Comparison of ENCODE assay signal across 8 mouse cellular contexts in the genomic region with DNA sequence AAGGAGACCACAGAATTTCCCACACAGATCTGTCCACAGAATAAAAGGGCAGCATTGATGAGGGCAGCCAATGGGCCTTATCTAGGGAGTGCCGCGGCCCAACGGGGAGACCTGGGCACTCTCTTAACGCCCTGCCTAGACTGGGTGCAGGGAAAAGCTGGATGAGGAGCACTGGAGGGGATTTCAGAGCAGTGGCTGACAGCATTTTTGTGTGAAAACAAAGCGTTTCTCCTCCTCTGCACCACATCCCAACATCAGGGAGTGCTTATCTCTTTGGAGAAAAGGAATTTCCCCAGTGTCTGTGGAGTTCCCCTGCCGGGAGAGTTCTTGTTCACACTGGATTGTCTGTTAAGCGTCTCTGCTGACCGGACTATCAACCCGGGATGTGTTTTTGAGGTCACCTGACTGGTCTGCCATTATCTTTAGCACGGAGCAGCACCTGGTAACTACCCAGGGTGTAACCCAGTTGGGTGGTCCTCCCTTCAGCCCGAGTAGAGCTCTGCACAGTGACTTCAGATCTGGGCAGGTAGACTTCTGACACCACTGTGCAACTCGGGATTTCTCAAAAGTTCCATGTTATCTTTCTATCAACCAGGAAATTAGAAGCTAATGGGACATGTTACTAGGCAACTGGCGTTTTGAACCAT. TPM values are rescaled to one million over a fixed set of nuclear protein-coding genes. Genes with fewer than 3 reads are reported as not detected.
A peak's percentile ranks its signal among the peaks of the same experiment; 100 is the strongest.
DNase-seq lines count a peak whose midpoint lies in the region; ATAC-seq lines count a peak whose summit lies in the region.

No protein-coding gene starts in this region.

- H3K9ac ChIP-seq in kidney, embryonic 14.5 days (ENCODE audit: low read depth, low read length), result no peak overlapping the region
- H3K9ac ChIP-seq in embryonic facial prominence, embryonic 15.5 days, result no peak overlapping the region
- H3K9ac ChIP-seq in limb, embryonic 15.5 days, result no peak overlapping the region
- H3K9ac ChIP-seq in stomach, embryonic 15.5 days, result no peak overlapping the region

- no peaks in the 10 kb centered on the region for H3K36me3 ChIP-seq in kidney, embryonic 14.5 days (ENCODE audit: control insufficient read depth, insufficient read depth, low read length)
- no peaks in the 10 kb centered on the region for H3K36me3 ChIP-seq in embryonic facial prominence, embryonic 15.5 days
- no peaks in the 10 kb centered on the region for H3K36me3 ChIP-seq in limb, embryonic 15.5 days
- H3K36me3 ChIP-seq in stomach, embryonic 15.5 days, result no peaks in the 10 kb centered on the region

- H3K4me1 ChIP-seq in kidney, embryonic 14.5 days (ENCODE audit: control insufficient read depth, insufficient read depth, low read length), result peaks cover 7% of the 10 kb centered on the region; the same call in 1 of the 2 replicates
- H3K4me1 ChIP-seq in embryonic facial prominence, embryonic 15.5 days, result 0 out of 2 replicates have a peak, but pooled peaks cover 5% of the 10 kb centered on the region
- H3K4me1 ChIP-seq in limb, embryonic 15.5 days, result peaks cover 7% of the 10 kb centered on the region; the same call in 1 of the 2 replicates
- H3K4me1 ChIP-seq in stomach, embryonic 15.5 days, result peaks cover 9% of the 10 kb centered on the region

- WGBS in kidney, embryonic 14.5 days, result 9% methylated on average over 13 of the region's 13 CpGs
- 5% methylated on average over 13 of the region's 13 CpGs for WGBS in embryonic facial prominence, embryonic 15.5 days
- WGBS in limb, embryonic 15.5 days, result 8% methylated on average over 13 of the region's 13 CpGs
- 6% methylated on average over 13 of the region's 13 CpGs for WGBS in stomach, embryonic 15.5 days

- ATAC-seq in kidney, embryonic 14.5 days (ENCODE audit: low FRiP score, low TSS enrichment), result peak; percentile 58; the same call in 1 of the 2 replicates
- no peak; the same call in 1 of the 2 replicates for ATAC-seq in embryonic facial prominence, embryonic 15.5 days (ENCODE audit: insufficient number of reproducible peaks, low FRiP score, low TSS enrichment, low read depth)
- ATAC-seq in limb, embryonic 15.5 days (ENCODE audit: insufficient number of reproducible peaks, low FRiP score, low TSS enrichment, low read depth), result no peak
- ATAC-seq in stomach, embryonic 15.5 days (ENCODE audit: insufficient read depth, low FRiP score, low read depth), result peak; percentile 67
- ATAC-seq in CD4-positive, CD25-positive, alpha-beta regulatory T cell, adult 4 months, result no peak

- H3K4me3 ChIP-seq in kidney, embryonic 14.5 days (ENCODE audit: low read length), result no peak overlapping the region
- H3K4me3 ChIP-seq in embryonic facial prominence, embryonic 15.5 days (replicated peaks), result no peak overlapping the region
- no peak overlapping the region for H3K4me3 ChIP-seq in limb, embryonic 15.5 days
- no peak overlapping the region for H3K4me3 ChIP-seq in stomach, embryonic 15.5 days (replicated peaks)

- H3K9me3 ChIP-seq in kidney, embryonic 14.5 days (ENCODE audit: control insufficient read depth, low read length), result no peaks in the 10 kb centered on the region
- 0 out of 2 replicates have a peak, but pooled peaks cover 4% of the 10 kb centered on the region for H3K9me3 ChIP-seq in embryonic facial prominence, embryonic 15.5 days (replicated peaks)
- H3K9me3 ChIP-seq in limb, embryonic 15.5 days, result no peaks in the 10 kb centered on the region
- H3K9me3 ChIP-seq in stomach, embryonic 15.5 days, result no peaks in the 10 kb centered on the region

- no peak overlapping the region for H3K27ac ChIP-seq in kidney, embryonic 14.5 days (ENCODE audit: low read depth, low read length)
- H3K27ac ChIP-seq in embryonic facial prominence, embryonic 15.5 days (replicated peaks), result no peak overlapping the region
- no peak overlapping the region for H3K27ac ChIP-seq in limb, embryonic 15.5 days
- no peak overlapping the region for H3K27ac ChIP-seq in stomach, embryonic 15.5 days

- no peaks in the 10 kb centered on the region for H3K27me3 ChIP-seq in kidney, embryonic 14.5 days (ENCODE audit: control insufficient read depth, insufficient read depth, low read length)
- no peaks in the 10 kb centered on the region for H3K27me3 ChIP-seq in embryonic facial prominence, embryonic 15.5 days
- H3K27me3 ChIP-seq in limb, embryonic 15.5 days, result no peaks in the 10 kb centered on the region
- H3K27me3 ChIP-seq in stomach, embryonic 15.5 days (replicated peaks), result no peaks in the 10 kb centered on the region

- DNase-seq in kidney, postnatal 14 days, result no peak
- DNase-seq in urinary bladder, postnatal 25 days (ENCODE audit: low spot score), result no peak
- no peak for DNase-seq in frontal cortex, postnatal 25 days (ENCODE audit: low spot score in 2 of 2)

- peak overlapping the region; percentile 28; the same call in 1 of the 2 replicates for H3K4me2 ChIP-seq in kidney, embryonic 14.5 days (replicated peaks; ENCODE audit: low read depth, low read length)
- peak overlapping the region; percentile 17 for H3K4me2 ChIP-seq in embryonic facial prominence, embryonic 15.5 days (replicated peaks)
- H3K4me2 ChIP-seq in limb, embryonic 15.5 days, result 0 out of 2 replicates have a peak overlapping the region, but pooled peaks have one; percentile 19
- H3K4me2 ChIP-seq in stomach, embryonic 15.5 days, result peak overlapping the region; percentile 27

RNA-seq across cellular contexts. Expression of gene Cdk13, which starts 50.7 kb away (rescaled TPM):
- 26.3 and 27.9 TPM in 2 replicates for polyA plus RNA-seq in kidney, embryonic 14.5 days (2014; fragmentation: Nextera tagmentation; extraction: Ambion mirVana)
- polyA plus RNA-seq in embryonic facial prominence, embryonic 15.5 days (2015; fragmentation: Nextera tagmentation; extraction: Ambion mirVana), result 13.1 and 14.5 TPM in 2 replicates
- 14.1 and 18.3 TPM in 2 replicates for polyA plus RNA-seq in limb, embryonic 15.5 days (2015; fragmentation: Nextera tagmentation; extraction: Ambion mirVana)
- polyA plus RNA-seq in stomach, embryonic 15.5 days (2015; fragmentation: Nextera tagmentation; extraction: Ambion mirVana), result 18.2 and 20.2 TPM in 2 replicates
- 10 to 100 TPM; 26.7 to 28.0 TPM for polyA plus RNA-seq in CD4-positive, CD25-positive, alpha-beta regulatory T cell, adult 4 months (2017; shearing (Covaris generic))

Comparison
In these comparisons a context has a peak if more than half of its experiments do, and no peak if none do; other contexts are left out.
1. ATAC-seq: peak in kidney, embryonic 14.5 days (single experiment) and stomach, embryonic 15.5 days (single experiment); none in embryonic facial prominence, embryonic 15.5 days (single experiment), limb, embryonic 15.5 days (single experiment) and CD4-positive, CD25-positive, alpha-beta regulatory T cell, adult 4 months (single experiment).
2. Peak in every context shown above with its lines, with median percentiles within 50 percentile points of each other: H3K4me2 ChIP-seq.